Mouse (Mus musculus): ENCODE results near the gene Iffo1. TPM values are rescaled to one million over a fixed set of nuclear protein-coding genes. Genes with fewer than 3 reads are reported as not detected.

Iffo1 gene
- 11.0 and 11.1 TPM in 2 replicates for polyA plus RNA-seq (2016; fragmentation: Nextera tagmentation; extraction: Ambion mirVana)

DNA sequence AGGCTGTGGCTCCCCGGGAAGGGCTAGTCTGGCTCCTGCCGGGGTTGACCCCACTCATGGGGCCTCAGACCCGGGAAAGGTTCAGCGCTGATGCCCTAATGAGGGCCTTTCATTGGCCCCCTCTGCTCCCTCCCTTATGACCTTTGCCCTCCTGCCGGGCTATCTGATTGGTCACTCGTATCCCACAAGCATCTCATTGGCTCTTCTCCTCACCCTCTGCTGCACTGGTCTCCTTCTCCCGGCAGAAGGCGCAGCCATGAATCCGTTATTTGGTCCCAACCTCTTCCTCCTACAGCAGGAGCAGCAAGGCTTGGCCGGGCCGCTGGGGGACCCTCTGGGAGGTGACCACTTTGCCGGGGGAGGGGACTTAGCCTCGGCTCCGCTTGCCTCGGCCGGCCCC lies at the start of gene Iffo1:
Gene Iffo1 (plus strand): TSS at position 241 of the 400 bp plus-strand sequence.
- Histone ChIP-seq H3K4me1 (peaks cover 61% of the 10 kb centered on the region), H3K27ac (replicated peaks) (peak within 1 kb of the TSS; percentile 90), H3K9me3 (no peaks in the 10 kb centered on the region), H3K36me3 (replicated peaks) (peaks cover 76% of the 10 kb centered on the region), H3K27me3 (replicated peaks; ENCODE audit: low read depth, poor library complexity, severe bottlenecking) (no peaks in the 10 kb centered on the region), H3K4me3 (peak within 1 kb of the TSS; percentile 78)
- WGBS: under 1% methylated on average over 16 of the region's 16 CpGs
- DNase-seq (ENCODE audit: low spot score): peak; percentile 94

DNA sequence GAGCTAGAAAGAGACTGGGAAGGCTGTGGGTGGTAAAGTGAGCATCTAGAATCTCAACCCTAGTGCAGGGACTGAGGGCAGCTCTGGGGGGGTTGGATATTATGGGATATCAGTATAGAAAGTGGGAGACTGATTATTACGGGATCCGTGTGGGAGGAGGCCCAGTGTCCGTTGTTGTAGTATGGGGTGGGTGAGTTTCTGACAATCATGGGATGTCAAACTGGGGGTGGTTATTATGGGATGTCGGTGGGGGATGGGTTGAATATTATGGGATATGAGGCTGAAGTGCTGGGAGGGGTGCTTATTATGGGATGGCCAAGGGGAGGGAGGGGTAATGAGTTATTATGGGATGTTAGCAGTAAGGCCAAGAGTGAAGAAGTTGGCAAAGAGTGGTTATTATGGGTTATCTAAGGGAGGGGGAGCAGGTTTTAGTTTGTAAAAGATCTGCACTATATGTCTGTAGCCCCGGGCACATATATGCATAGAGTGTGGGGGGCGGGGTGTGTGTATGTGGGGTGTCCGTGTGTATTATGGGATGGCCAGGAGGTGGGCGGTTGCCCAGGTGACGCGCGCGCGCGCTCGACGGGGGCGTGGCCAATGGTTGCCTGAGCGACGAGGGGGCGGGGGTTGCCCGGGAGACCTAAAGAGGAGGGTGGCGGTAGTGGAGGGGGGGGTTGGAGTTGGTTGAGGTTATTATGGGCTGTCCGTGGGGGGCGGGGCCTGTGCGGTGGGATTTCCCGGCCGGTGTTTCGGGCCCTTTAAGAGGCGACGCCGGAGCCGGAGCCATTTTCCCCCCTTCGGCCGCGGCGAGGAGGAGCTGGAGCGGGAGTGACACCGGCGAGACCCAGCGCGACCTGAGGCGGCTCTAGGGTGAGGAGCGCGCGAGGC lies 49.4 kb upstream of the Iffo1 start, which contains the start of gene Chd4:
Gene Chd4 (plus strand): TSS at position 591 of the 888 bp plus-strand sequence.
- no peaks in the 10 kb centered on the region for H3K9me3 ChIP-seq
- WGBS: 4% methylated on average over 45 of the region's 45 CpGs
- peak within 1 kb of the TSS; percentile 100 for H3K4me3 ChIP-seq
- peaks cover 55% of the 10 kb centered on the region for H3K4me1 ChIP-seq
- H3K36me3 ChIP-seq (replicated peaks): peaks cover 35% of the 10 kb centered on the region
- no peaks in the 10 kb centered on the region for H3K27me3 ChIP-seq (replicated peaks; ENCODE audit: low read depth, poor library complexity, severe bottlenecking)
- H3K27ac ChIP-seq (replicated peaks): peak within 1 kb of the TSS; percentile 96
- DNase-seq (ENCODE audit: low spot score): peak; percentile 96

DNA sequence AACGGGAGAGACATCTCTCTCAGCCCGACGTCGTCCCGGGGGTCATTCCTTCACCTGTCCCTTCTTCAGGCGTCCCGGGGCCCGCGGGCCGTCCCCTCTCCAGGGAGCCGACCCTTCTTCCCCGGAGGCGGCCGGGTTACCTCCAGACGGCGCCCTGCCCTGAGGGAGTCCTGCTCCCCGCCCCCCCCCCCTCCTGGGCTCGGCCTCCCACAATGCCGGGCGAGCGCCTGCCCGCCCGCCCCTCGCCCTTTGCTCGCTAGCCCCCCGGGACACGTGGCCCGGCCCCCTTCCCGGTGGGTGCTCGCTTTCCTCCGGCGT lies 48.8 kb upstream of the Iffo1 start:
- H3K27ac ChIP-seq (replicated peaks): peak overlapping the region; percentile 96
- H3K4me1 ChIP-seq: peaks cover 55% of the 10 kb centered on the region
- peak overlapping the region; percentile 100 for H3K4me3 ChIP-seq
- no peak for DNase-seq (ENCODE audit: low spot score)
- under 1% methylated on average over 27 of the region's 32 CpGs for whole genome bisulfite sequencing
- H3K27me3 ChIP-seq (replicated peaks; ENCODE audit: low read depth, poor library complexity, severe bottlenecking): no peaks in the 10 kb centered on the region
- H3K36me3 ChIP-seq (replicated peaks): peaks cover 41% of the 10 kb centered on the region
- H3K9me3 ChIP-seq: no peaks in the 10 kb centered on the region

- H3K4me3 ChIP-seq: peak overlapping the region; percentile 100
- H3K9me3 ChIP-seq: no peaks in the 10 kb centered on the region
- DNase-seq (ENCODE audit: low spot score): peak; percentile 79
- peaks cover 46% of the 10 kb centered on the region for H3K36me3 ChIP-seq (replicated peaks)
- WGBS: under 1% methylated on average over 44 of the region's 44 CpGs
- H3K4me1 ChIP-seq: peaks cover 59% of the 10 kb centered on the region
- H3K27ac ChIP-seq (replicated peaks): peak overlapping the region; percentile 96
- no peaks in the 10 kb centered on the region for H3K27me3 ChIP-seq (replicated peaks; ENCODE audit: low read depth, poor library complexity, severe bottlenecking)
Measured at GRCm38 (mm10) chr6:125096597-125097345, 48.3 kb upstream of the Iffo1 start.

DNA sequence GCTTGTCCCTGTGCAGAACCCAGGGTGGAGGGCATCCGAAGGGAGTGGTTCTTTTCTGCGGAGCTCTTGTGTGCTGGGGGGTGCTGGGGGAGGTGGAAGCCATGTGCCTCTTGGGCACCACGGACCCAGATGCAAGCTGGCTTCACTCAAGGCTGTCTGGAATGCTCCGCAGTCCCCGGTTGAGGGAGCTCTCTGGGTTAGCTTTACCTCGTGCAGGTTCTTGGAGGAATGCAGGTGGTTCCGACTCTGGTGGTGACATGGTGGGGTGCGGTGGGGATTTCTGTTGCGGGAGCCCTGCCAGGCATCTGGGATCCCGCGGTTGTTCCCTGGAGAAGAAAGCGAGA lies 47.7 kb upstream of the Iffo1 start:
- Histone ChIP-seq H3K9me3 (no peaks in the 10 kb centered on the region), H3K27ac (replicated peaks) (peak overlapping the region; percentile 96), H3K27me3 (replicated peaks; ENCODE audit: low read depth, poor library complexity, severe bottlenecking) (no peaks in the 10 kb centered on the region), H3K36me3 (replicated peaks) (peaks cover 52% of the 10 kb centered on the region), H3K4me3 (peak overlapping the region; percentile 100), H3K4me1 (peaks cover 59% of the 10 kb centered on the region)
- WGBS: 2% methylated on average over 12 of the region's 12 CpGs
- no peak for DNase-seq (ENCODE audit: low spot score)

- H3K27me3 ChIP-seq (replicated peaks; ENCODE audit: low read depth, poor library complexity, severe bottlenecking): no peaks in the 10 kb centered on the region
- H3K27ac ChIP-seq (replicated peaks): peak overlapping the region; percentile 96
- peaks cover 58% of the 10 kb centered on the region for H3K36me3 ChIP-seq (replicated peaks)
- H3K4me1 ChIP-seq: peaks cover 59% of the 10 kb centered on the region
- 68% methylated on average over 8 of the region's 8 CpGs for WGBS
- peak overlapping the region; percentile 100 for H3K4me3 ChIP-seq
- no peaks in the 10 kb centered on the region for H3K9me3 ChIP-seq
- DNase-seq (ENCODE audit: low spot score): no peak
Measured at GRCm38 (mm10) chr6:125097951-125098350, 47.1 kb upstream of the Iffo1 start.

- peak overlapping the region; percentile 100 for H3K4me3 ChIP-seq
- H3K36me3 ChIP-seq (replicated peaks): peaks cover 64% of the 10 kb centered on the region
- H3K9me3 ChIP-seq: no peaks in the 10 kb centered on the region
- no peak for DNase-seq (ENCODE audit: low spot score)
- WGBS: 67% methylated on average over 3 of the region's 3 CpGs
- H3K27me3 ChIP-seq (replicated peaks; ENCODE audit: low read depth, poor library complexity, severe bottlenecking): no peaks in the 10 kb centered on the region
- H3K4me1 ChIP-seq: peaks cover 59% of the 10 kb centered on the region
- H3K27ac ChIP-seq (replicated peaks): peak overlapping the region; percentile 58
Measured at GRCm38 (mm10) chr6:125098513-125098912, 46.5 kb upstream of the Iffo1 start.

- Histone ChIP-seq H3K36me3 (replicated peaks) (peaks cover 74% of the 10 kb centered on the region), H3K9me3 (no peaks in the 10 kb centered on the region), H3K4me3 (peak overlapping the region; percentile 100), H3K4me1 (peaks cover 59% of the 10 kb centered on the region), H3K27ac (replicated peaks) (peak overlapping the region; percentile 58), H3K27me3 (replicated peaks; ENCODE audit: low read depth, poor library complexity, severe bottlenecking) (no peaks in the 10 kb centered on the region)
- 58% methylated on average over 5 of the region's 5 CpGs for WGBS
- no peak for DNase-seq (ENCODE audit: low spot score)
Measured at GRCm38 (mm10) chr6:125099421-125099971, 45.5 kb upstream of the Iffo1 start.

GRCm38 (mm10) chr6:125101444-125101843 lies 43.6 kb upstream of the Iffo1 start:
- Histone ChIP-seq H3K4me3 (no peak overlapping the region), H3K27ac (replicated peaks) (no peak overlapping the region), H3K9me3 (no peaks in the 10 kb centered on the region), H3K4me1 (peaks cover 49% of the 10 kb centered on the region), H3K27me3 (replicated peaks; ENCODE audit: low read depth, poor library complexity, severe bottlenecking) (no peaks in the 10 kb centered on the region), H3K36me3 (replicated peaks) (peaks cover 93% of the 10 kb centered on the region)
- WGBS: 83% methylated on average over 9 of the region's 9 CpGs
- DNase-seq (ENCODE audit: low spot score): no peak

GRCm38 (mm10) chr6:125104223-125104622 lies 40.8 kb upstream of the Iffo1 start:
- 96% methylated on average over 4 of the region's 4 CpGs for WGBS
- no peak overlapping the region for H3K27ac ChIP-seq (replicated peaks)

GRCm38 (mm10) chr6:125107705-125108104 lies 37.3 kb upstream of the Iffo1 start:
- no peak for DNase-seq (ENCODE audit: low spot score)
- H3K4me1 ChIP-seq: no peaks in the 10 kb centered on the region
- H3K4me3 ChIP-seq: no peak overlapping the region
- H3K27me3 ChIP-seq (replicated peaks; ENCODE audit: low read depth, poor library complexity, severe bottlenecking): no peaks in the 10 kb centered on the region
- peaks cover 100% of the 10 kb centered on the region for H3K36me3 ChIP-seq (replicated peaks)
- H3K9me3 ChIP-seq: no peaks in the 10 kb centered on the region
- 89% methylated on average over 2 of the region's 2 CpGs for WGBS
- no peak overlapping the region for H3K27ac ChIP-seq (replicated peaks)

More at GRCm38 (mm10) chr6:125104223-125104622, 40.8 kb upstream of the Iffo1 start:
- Histone ChIP-seq H3K9me3 (no peaks in the 10 kb centered on the region), H3K27me3 (replicated peaks; ENCODE audit: low read depth, poor library complexity, severe bottlenecking) (no peaks in the 10 kb centered on the region), H3K4me3 (no peak overlapping the region), H3K36me3 (replicated peaks) (peaks cover 100% of the 10 kb centered on the region), H3K4me1 (peaks cover 22% of the 10 kb centered on the region)
- DNase-seq (ENCODE audit: low spot score): no peak

GRCm38 (mm10) chr6:125109371-125109770 lies 35.7 kb upstream of the Iffo1 start:
- no peak overlapping the region for H3K27ac ChIP-seq (replicated peaks)
- H3K36me3 ChIP-seq (replicated peaks): peaks cover 100% of the 10 kb centered on the region
- H3K27me3 ChIP-seq (replicated peaks; ENCODE audit: low read depth, poor library complexity, severe bottlenecking): no peaks in the 10 kb centered on the region
- no peak overlapping the region for H3K4me3 ChIP-seq
- DNase-seq (ENCODE audit: low spot score): no peak
- no peaks in the 10 kb centered on the region for H3K4me1 ChIP-seq
- WGBS: 82% methylated on average over 14 of the region's 14 CpGs
- no peaks in the 10 kb centered on the region for H3K9me3 ChIP-seq

Measured in embryonic facial prominence, embryonic 10.5 days (tissue).